Mouse (Mus musculus): ENCODE measurements around the gene Xpr1. TPM values are rescaled to one million over a fixed set of nuclear protein-coding genes. Genes with fewer than 3 reads are reported as not detected.

Gene Xpr1
- 4.4 and 6.9 TPM in 2 replicates for polyA plus RNA-seq (2012)

GRCm38 (mm10) chr1:155416701-155417677 lies at the start of gene Xpr1:
Xpr1 (minus strand) TSS chr1:155417415.

DNA sequence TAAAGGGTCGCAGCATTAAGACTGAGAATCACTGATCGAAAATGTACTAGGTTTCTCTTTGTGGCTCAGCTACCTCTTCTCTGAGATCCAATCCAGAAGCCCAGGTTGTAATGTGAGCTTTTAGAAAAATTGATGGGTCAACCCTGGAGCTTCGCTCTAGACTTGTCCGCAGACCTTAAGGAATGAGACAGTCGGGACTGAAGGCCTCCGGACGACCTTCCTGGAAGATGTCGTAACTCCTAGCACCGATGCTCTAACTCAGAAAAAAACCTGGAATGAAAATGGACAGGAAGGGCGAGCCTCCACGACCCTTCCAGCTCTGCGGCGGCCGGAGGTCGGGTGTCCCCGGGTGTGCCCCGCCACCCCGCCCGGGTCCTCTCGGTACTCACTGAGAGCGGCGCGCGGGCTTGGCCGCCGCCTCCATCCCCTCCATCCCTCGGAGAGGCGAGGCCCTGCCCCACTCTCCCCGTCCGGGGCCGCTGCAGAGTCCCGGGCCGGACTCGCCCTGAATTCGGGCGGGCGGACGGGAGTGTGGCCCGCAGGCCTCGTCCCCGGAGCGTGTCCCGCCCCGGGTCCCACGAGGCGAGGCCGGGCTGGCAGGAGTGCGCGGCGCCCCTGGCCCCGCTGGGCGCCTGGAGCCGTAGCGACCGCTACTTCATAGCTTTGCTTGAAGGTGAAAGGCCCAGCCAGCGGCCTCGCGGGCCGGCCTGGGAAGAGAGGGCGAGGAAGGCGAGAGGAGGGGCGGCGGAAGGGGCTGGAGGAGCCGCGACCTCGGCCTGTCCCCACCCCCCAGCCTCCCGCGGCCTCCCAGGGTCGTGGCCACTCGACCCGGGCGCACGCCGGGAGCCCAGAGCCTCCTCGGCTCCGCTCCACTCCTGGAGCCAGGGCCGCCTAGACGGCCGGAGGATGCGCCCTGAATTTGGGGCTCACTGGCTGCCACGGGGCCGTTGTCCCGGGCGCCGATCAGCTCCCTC lies 173.1 kb downstream of the Xpr1 start, which contains the start of gene BC034090:
Gene BC034090 (minus strand): TSS at position 648 of the 974 bp plus-strand sequence.

Other genes with a start within 250 kb of the Xpr1 start
- 0.37 and 0.49 TPM in 2 replicates for gene BC034090, start 173.0 kb downstream of the Xpr1 start, polyA plus RNA-seq (2012)
- gene Acbd6, start 140.7 kb upstream of the Xpr1 start, polyA plus RNA-seq (2012), result 346 and 356 TPM in 2 replicates